Mouse (Mus musculus) testis, adult 2 months (tissue): ENCODE data around the gene Man2b2.

Experiments used
- CTCF ChIP-seq: fragments of 200-500 bp; IDR thresholded peaks from 2 replicates; pipeline ENCODE4 v1.5.1; 2012; ENCODE audit warnings: low read depth, mild to moderate bottlenecking, inconsistent platforms, low read length, moderate library complexity; ENCODE audit not compliant: control insufficient read depth, insufficient read depth, insufficient replicate concordance
- POLR2A ChIP-seq: fragments of 200-500 bp; IDR thresholded peaks from 2 replicates; pipeline ENCODE4 v1.6.1; 2012; ENCODE audit warnings: low read depth, mild to moderate bottlenecking, inconsistent platforms, low read length, moderate library complexity; ENCODE audit not compliant: control insufficient read depth

GRCm38 (mm10) chr5:36844490-36844889 lies 14.0 kb upstream of the Man2b2 start:
- no peak for TF ChIP-seq CTCF
- no peak for TF ChIP-seq POLR2A
